Comparison of ENCODE assay signal across 20 mouse cellular contexts in genomic region chr7:80526698-80527097, GRCm38 (mm10).
"Had no signal": no experiment of that assay in that cellular context is flagged by ENCODE, and none has a peak within 500 bp of the region (broad histone marks: within the 10 kb centered on the region; RNA-seq: fewer than 3 reads in every experiment).

No protein-coding gene starts in this region.

- H3K36me3 ChIP-seq: limb, embryonic 13.5 days; lung, embryonic 15.5 days; midbrain, embryonic 13.5 days; neural tube, embryonic 13.5 days had no signal

- H3K4me2 ChIP-seq: limb, embryonic 13.5 days; liver, embryonic 15.5 days; lung, embryonic 15.5 days; midbrain, embryonic 13.5 days; neural tube, embryonic 13.5 days had no signal

- H3K4me3 ChIP-seq: layer of hippocampus, adult 2 months; limb, embryonic 10.5 days; limb, embryonic 13.5 days; liver, embryonic 15.5 days; lung, embryonic 15.5 days; megakaryocyte, embryonic 14.5 days; midbrain, embryonic 10.5 days; midbrain, embryonic 13.5 days; myocyte; neural tube, embryonic 13.5 days had no signal

- H3K9me3 ChIP-seq: limb, embryonic 10.5 days; limb, embryonic 13.5 days; liver, embryonic 15.5 days; lung, embryonic 15.5 days; megakaryocyte, embryonic 14.5 days; midbrain, embryonic 10.5 days; midbrain, embryonic 13.5 days; neural tube, embryonic 13.5 days had no signal

- DNase-seq: kidney, adult 2 months; kidney, postnatal 25 days; layer of hippocampus, adult 9-11 months; retina, postnatal 1 day; right cerebral cortex, postnatal 25 days; thymus, adult 18-20 months; thymus, postnatal 4 days had no signal

- ATAC-seq: intestine, postnatal 0 days; midbrain, embryonic 13.5 days; midbrain, embryonic 16.5 days had no signal

- H3K27ac ChIP-seq: kidney, postnatal 0 days; layer of hippocampus, adult 2 months; limb, embryonic 10.5 days; limb, embryonic 13.5 days; liver, embryonic 15.5 days; lung, embryonic 15.5 days; midbrain, embryonic 10.5 days; midbrain, embryonic 13.5 days; neural tube, embryonic 13.5 days had no signal

- H3K9ac ChIP-seq: limb, embryonic 13.5 days; liver, embryonic 15.5 days; lung, embryonic 15.5 days; midbrain, embryonic 13.5 days; neural tube, embryonic 13.5 days had no signal

- H3K27me3 ChIP-seq: limb, embryonic 13.5 days; liver, embryonic 15.5 days; lung, embryonic 15.5 days; megakaryocyte, embryonic 14.5 days; midbrain, embryonic 13.5 days; neural tube, embryonic 13.5 days had no signal

- H3K4me1 ChIP-seq: limb, embryonic 10.5 days; limb, embryonic 13.5 days; lung, embryonic 15.5 days; midbrain, embryonic 13.5 days; neural tube, embryonic 13.5 days had no signal
